Mouse (Mus musculus) olfactory bulb, adult 2 months (tissue): ENCODE results near the gene Crhr1. TPM values are rescaled to one million over a fixed set of nuclear protein-coding genes. Genes with fewer than 3 reads are reported as not detected.

Experiments
- H3K27ac ChIP-seq: fragments of 200-500 bp; 2 replicates; pipeline ENCODE4 v1.5.1; 2012; ENCODE audit warnings: low read depth, low read length; ENCODE audit not compliant: insufficient read depth
- H3K4me1 ChIP-seq: fragments of 200-500 bp; 2 replicates; pipeline ENCODE4 v1.6.1; 2012; ENCODE audit warnings: low read length; ENCODE audit not compliant: control insufficient read depth, insufficient read depth
- H3K4me3 ChIP-seq: fragments of 200-500 bp; 2 replicates; pipeline ENCODE4 v1.5.1; 2012; ENCODE audit warnings: mild to moderate bottlenecking, low read depth, low read length, moderate library complexity; ENCODE audit not compliant: insufficient read depth
- CTCF ChIP-seq: fragments of 200-500 bp; IDR thresholded peaks from 2 replicates; pipeline ENCODE4 v1.5.1; 2012; ENCODE audit warnings: low read depth, mild to moderate bottlenecking, low read length, moderate library complexity; ENCODE audit not compliant: insufficient read depth
- POLR2A ChIP-seq: fragments of 200-500 bp; IDR thresholded peaks from 2 replicates; pipeline ENCODE4 v1.6.1; 2012; ENCODE audit warnings: mild to moderate bottlenecking, low read depth, low read length, moderate library complexity; ENCODE audit not compliant: insufficient read depth
- WGBS: fragments of 180-500 bp; shearing (Covaris S2); methylation state at CpG from one replicate; pipeline ENCODE4 v1.1.7; 2018; 5-methylcytosine and 5-hydroxymethylcytosine counted together
- polyA plus RNA-seq: library from polyadenylated mRNA; stranded (reverse); fragments of >200 nt; gene quantifications from 2 replicates; pipeline ENCODE4 v1.2.4, GENCODE M21; 2012; ENCODE audit warnings: low replicate concordance; ENCODE audit not compliant: missing spikeins, insufficient read depth, insufficient read length

Crhr1 gene
- polyA plus RNA-seq, 1 experiment = not detected

- TF ChIP-seq POLR2A (no peak), CTCF (no peak)
- WGBS = 85% methylated on average over 5 of the region's 5 CpGs
- Histone ChIP-seq H3K4me1 (peaks cover 17% of the 10 kb centered on the region), H3K27ac (no peak overlapping the region), H3K4me3 (no peak overlapping the region)
Measured at GRCm38 (mm10) chr11:104129466-104129865, 3.2 kb upstream of the Crhr1 start.

- TF ChIP-seq POLR2A (no peak), CTCF (no peak)
- WGBS = 81% methylated on average over 15 of the region's 15 CpGs
- peaks cover 17% of the 10 kb centered on the region for H3K4me1 ChIP-seq
- no peak overlapping the region for H3K4me3 ChIP-seq
- H3K27ac ChIP-seq = no peak overlapping the region
Measured at GRCm38 (mm10) chr11:104130721-104131647, 1.7 kb upstream of the Crhr1 start.

GRCm38 (mm10) chr11:104131756-104132155, 899 bp upstream of the Crhr1 start:
- TF ChIP-seq CTCF = peak; percentile 76; the same call in 1 of the 2 replicates
- TF ChIP-seq POLR2A = no peak
- WGBS = 1% methylated on average over 21 of the region's 21 CpGs

GRCm38 (mm10) chr11:104133442-104133983, 858 bp downstream of the Crhr1 start:
- Histone ChIP-seq H3K4me1 (peaks cover 17% of the 10 kb centered on the region), H3K4me3 (peak overlapping the region; percentile 85), H3K27ac (peak overlapping the region; percentile 22)
- TF ChIP-seq POLR2A (0 out of 2 replicates have a peak, but pooled peaks have one; percentile 16), CTCF (no peak)
- WGBS = under 1% methylated on average over 47 of the region's 47 CpGs

More at GRCm38 (mm10) chr11:104131756-104132155, 899 bp upstream of the Crhr1 start:
- H3K4me3 ChIP-seq = peak overlapping the region; percentile 85
- H3K27ac ChIP-seq = no peak overlapping the region
- peaks cover 17% of the 10 kb centered on the region for H3K4me1 ChIP-seq

- TF ChIP-seq CTCF (no peak), POLR2A (no peak)
- Histone ChIP-seq H3K4me3 (no peak overlapping the region), H3K4me1 (peaks cover 18% of the 10 kb centered on the region), H3K27ac (no peak overlapping the region)
- 40% methylated on average over 3 of the region's 3 CpGs for WGBS
Measured at GRCm38 (mm10) chr11:104138976-104139375, 6.3 kb downstream of the Crhr1 start.

GRCm38 (mm10) chr11:104144930-104145329, 12.3 kb downstream of the Crhr1 start:
- peaks cover 35% of the 10 kb centered on the region for H3K4me1 ChIP-seq
- no peak overlapping the region for H3K4me3 ChIP-seq
- no peak for TF ChIP-seq CTCF
- TF ChIP-seq POLR2A = no peak
- H3K27ac ChIP-seq = no peak overlapping the region
- 95% methylated on average over 1 of the region's 1 CpGs for WGBS

GRCm38 (mm10) chr11:104148787-104149186, 16.1 kb downstream of the Crhr1 start:
- peak overlapping the region; percentile 29; the same call in 1 of the 2 replicates for H3K27ac ChIP-seq
- no peak overlapping the region for H3K4me3 ChIP-seq
- WGBS = 62% methylated on average over 7 of the region's 7 CpGs
- H3K4me1 ChIP-seq = peaks cover 29% of the 10 kb centered on the region
- TF ChIP-seq CTCF = no peak
- TF ChIP-seq POLR2A = no peak

- Histone ChIP-seq H3K27ac (no peak overlapping the region), H3K4me3 (no peak overlapping the region), H3K4me1 (peaks cover 27% of the 10 kb centered on the region)
- 44% methylated on average over 5 of the region's 5 CpGs for WGBS
- no peak for TF ChIP-seq CTCF
- no peak for TF ChIP-seq POLR2A
Measured at GRCm38 (mm10) chr11:104150911-104151310, 18.3 kb downstream of the Crhr1 start.

- Histone ChIP-seq H3K27ac (no peak overlapping the region), H3K4me1 (peaks cover 26% of the 10 kb centered on the region), H3K4me3 (no peak overlapping the region)
- TF ChIP-seq CTCF = no peak
- no peak for TF ChIP-seq POLR2A
- 80% methylated on average over 4 of the region's 4 CpGs for WGBS
Measured at GRCm38 (mm10) chr11:104154332-104154731, 21.7 kb downstream of the Crhr1 start.
